Mouse (Mus musculus) frontal cortex, postnatal 10 days (tissue): ENCODE results near the gene Eif6.
"Not testable (repeated sequence)": the region's sequence is repeated elsewhere in the genome, so short reads cannot be mapped to it uniquely, and the experiment has no call there.

ENCODE experiments used
- DNase-seq, 2 experiments: peaks; one replicate each; pipeline ENCODE4 v3.0.0; 2022; ENCODE audit warnings: low spot score in 2 of 2, mixed read lengths in 1 of 2

Gene Eif6

GRCm38 (mm10) chr2:155826630-155827424 lies at the start of gene Eif6:
Gene Eif6 (minus strand): TSS chr2:155826925.
- peak; percentile 75 to 78 for DNase-seq

- DNase-seq: no peak
These were observed 46.9 kb upstream of the Eif6 start for GRCm38 (mm10) chr2:155873636-155874035.

GRCm38 (mm10) chr2:155872930-155873507 lies 46.3 kb upstream of the Eif6 start:
- DNase-seq: no peak

GRCm38 (mm10) chr2:155872486-155872885 lies 45.8 kb upstream of the Eif6 start:
- DNase-seq: no peak

GRCm38 (mm10) chr2:155869772-155870171 lies 43.0 kb upstream of the Eif6 start:
- no peak for DNase-seq

- DNase-seq: no peak
These were observed 41.6 kb upstream of the Eif6 start for GRCm38 (mm10) chr2:155868320-155868719.

GRCm38 (mm10) chr2:155863301-155863867 lies 36.7 kb upstream of the Eif6 start:
- DNase-seq: no peak

- DNase-seq: peak; percentile 33 to 36
These were observed 36.0 kb upstream of the Eif6 start for GRCm38 (mm10) chr2:155862573-155863300.

GRCm38 (mm10) chr2:155861581-155861980 lies 34.9 kb upstream of the Eif6 start:
- no peak for DNase-seq

GRCm38 (mm10) chr2:155860102-155860501 lies 33.4 kb upstream of the Eif6 start:
- DNase-seq: no peak

GRCm38 (mm10) chr2:155852536-155852935 lies 25.8 kb upstream of the Eif6 start:
- no peak for DNase-seq

GRCm38 (mm10) chr2:155850120-155850519 lies 23.4 kb upstream of the Eif6 start:
- no peak for DNase-seq

GRCm38 (mm10) chr2:155849464-155849863 lies 22.7 kb upstream of the Eif6 start:
- no peak for DNase-seq

GRCm38 (mm10) chr2:155848291-155848690 lies 21.6 kb upstream of the Eif6 start:
- peak; percentile 40 to 74 for DNase-seq

- DNase-seq: no peak
These were observed 20.2 kb upstream of the Eif6 start for GRCm38 (mm10) chr2:155846930-155847329.

GRCm38 (mm10) chr2:155838961-155839360 lies 12.2 kb upstream of the Eif6 start:
- no peak for DNase-seq

- DNase-seq: no peak
These were observed 11.2 kb upstream of the Eif6 start for GRCm38 (mm10) chr2:155837961-155838360.

GRCm38 (mm10) chr2:155834732-155835131 lies 8.0 kb upstream of the Eif6 start, which contains the start of gene Fam83c:
Gene Fam83c (minus strand): TSS chr2:155834854.
- DNase-seq: no peak

GRCm38 (mm10) chr2:155832087-155832486 lies 5.4 kb upstream of the Eif6 start:
- DNase-seq: not testable (repeated sequence)

- DNase-seq: no peak
These were observed 4.6 kb upstream of the Eif6 start for GRCm38 (mm10) chr2:155831302-155831701.

GRCm38 (mm10) chr2:155830841-155831240 lies 4.1 kb upstream of the Eif6 start:
- DNase-seq: no peak
